Mouse (Mus musculus) embryonic fibroblast, embryonic 13.5 days (primary cell): Measurements from ENCODE around the gene Pih1d2.

ENCODE experiments used
- CTCF ChIP-seq: IDR thresholded peaks from 2 replicates; pipeline ENCODE4 v1.5.1; 2011; ENCODE audit warnings: mild to moderate bottlenecking, control low read depth, low read length, moderate library complexity, borderline replicate concordance; ENCODE audit not compliant: insufficient read depth
- POLR2A ChIP-seq: IDR thresholded peaks from 2 replicates; pipeline ENCODE4 v1.6.1; 2011; ENCODE audit warnings: low read depth, mild to moderate bottlenecking, control low read depth, low read length, moderate library complexity

DNA sequence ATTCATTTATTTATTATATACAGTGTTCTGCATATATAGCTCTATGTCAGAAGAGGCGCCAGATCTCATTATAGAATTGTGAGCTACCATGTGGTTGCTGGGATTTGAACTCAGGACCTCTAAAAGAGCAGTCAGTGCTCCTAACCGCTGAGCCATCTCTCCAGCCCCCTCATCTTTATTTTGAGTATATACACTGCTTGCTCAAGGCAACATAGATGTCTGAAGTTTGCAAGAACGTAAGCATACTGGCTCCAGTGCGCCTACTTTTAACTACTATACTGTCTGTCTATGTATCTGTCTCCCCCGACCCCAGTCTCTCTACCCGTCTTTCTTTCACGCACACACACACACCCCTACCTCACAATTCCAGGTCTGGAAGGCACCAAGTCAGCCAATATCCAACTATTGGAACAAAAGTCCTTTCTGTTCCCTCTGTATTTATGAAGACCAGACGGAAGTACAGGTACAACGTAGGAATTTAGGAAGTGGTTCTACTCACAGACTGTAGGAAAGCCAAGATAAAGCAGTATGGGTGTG is 741 bp downstream of the Pih1d2 start:
- TF ChIP-seq CTCF (no peak), POLR2A (no peak)
